Mouse (Mus musculus) bone marrow macrophage, adult 2 months (primary cell): ENCODE measurements around the gene Ska2.

Source experiments
- CTCF ChIP-seq: IDR thresholded peaks from 2 replicates; pipeline ENCODE4 v1.5.1; 2012; ENCODE audit warnings: low read depth, mild to moderate bottlenecking, low read length, moderate library complexity
- POLR2A ChIP-seq: IDR thresholded peaks from 2 replicates; pipeline ENCODE4 v1.6.1; 2012; ENCODE audit warnings: mild to moderate bottlenecking, low read depth, low read length, borderline replicate concordance

DNA sequence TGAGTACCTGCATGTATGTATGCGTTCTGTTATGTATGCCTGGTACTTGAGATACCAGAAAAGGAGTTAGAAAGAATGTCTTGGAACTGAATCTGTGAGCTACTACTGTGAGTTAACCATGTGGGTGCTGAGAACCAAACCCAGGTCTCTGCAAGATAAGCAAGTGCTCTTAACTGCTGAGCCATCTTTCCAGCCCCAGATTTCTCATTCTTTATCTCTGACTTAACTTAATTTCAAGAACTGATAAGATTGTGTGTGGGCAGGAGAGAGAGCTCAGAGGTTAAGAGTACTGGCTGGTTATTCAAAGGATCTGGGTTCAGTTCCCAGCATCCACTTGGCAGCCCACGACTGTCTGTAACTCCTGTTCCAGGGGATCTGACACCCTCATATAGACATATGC lies 49.0 kb downstream of the Ska2 start:
- TF ChIP-seq CTCF = no peak
- no peak for TF ChIP-seq POLR2A
